Mouse (Mus musculus): ENCODE measurements at regions not wholly inside any gene's neighbourhood (a gene's known extent, or its start where the extent isn't known, plus 50 kb on each side); places are given as distances from the start of the nearest gene placed in this dataset.
A peak's percentile ranks its signal among the peaks of the same experiment; 100 is the strongest.

DNA sequence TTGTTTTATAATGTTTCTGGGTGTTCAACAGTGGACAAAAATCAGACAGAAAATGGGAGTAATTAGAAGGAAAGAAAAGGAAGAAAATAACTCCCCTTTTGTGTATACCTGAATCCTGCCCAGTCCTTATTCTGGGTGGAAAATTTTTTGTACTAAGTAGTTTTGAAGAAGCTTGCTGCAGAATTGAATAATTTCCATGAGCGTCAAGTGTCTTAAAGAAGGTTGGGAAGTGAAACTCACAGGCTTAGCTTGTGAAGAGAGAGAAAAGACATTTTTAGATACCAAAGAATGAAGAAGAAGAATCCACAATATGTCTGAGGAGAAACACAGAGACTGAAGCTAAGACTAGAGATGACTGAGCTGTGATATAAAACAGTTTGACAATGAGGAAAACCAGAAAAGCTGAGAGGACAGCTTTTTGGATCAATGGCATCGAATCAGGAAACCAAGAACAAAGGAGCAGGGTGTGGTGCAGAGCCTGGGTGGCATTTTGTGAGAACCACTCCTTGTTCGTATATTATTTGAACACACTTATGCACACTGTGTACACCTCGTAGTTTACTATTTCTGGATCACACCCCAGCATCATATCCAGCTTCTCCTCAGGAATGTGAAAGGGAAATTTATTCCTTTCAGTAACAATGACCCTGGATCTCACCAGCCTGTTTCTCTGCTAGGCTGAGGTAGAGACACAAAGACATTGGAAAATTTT is 221.9 kb downstream of the Gm9733 start:
- DNase-seq (ENCODE audit: low spot score in 2 of 2) = no peak

DNA sequence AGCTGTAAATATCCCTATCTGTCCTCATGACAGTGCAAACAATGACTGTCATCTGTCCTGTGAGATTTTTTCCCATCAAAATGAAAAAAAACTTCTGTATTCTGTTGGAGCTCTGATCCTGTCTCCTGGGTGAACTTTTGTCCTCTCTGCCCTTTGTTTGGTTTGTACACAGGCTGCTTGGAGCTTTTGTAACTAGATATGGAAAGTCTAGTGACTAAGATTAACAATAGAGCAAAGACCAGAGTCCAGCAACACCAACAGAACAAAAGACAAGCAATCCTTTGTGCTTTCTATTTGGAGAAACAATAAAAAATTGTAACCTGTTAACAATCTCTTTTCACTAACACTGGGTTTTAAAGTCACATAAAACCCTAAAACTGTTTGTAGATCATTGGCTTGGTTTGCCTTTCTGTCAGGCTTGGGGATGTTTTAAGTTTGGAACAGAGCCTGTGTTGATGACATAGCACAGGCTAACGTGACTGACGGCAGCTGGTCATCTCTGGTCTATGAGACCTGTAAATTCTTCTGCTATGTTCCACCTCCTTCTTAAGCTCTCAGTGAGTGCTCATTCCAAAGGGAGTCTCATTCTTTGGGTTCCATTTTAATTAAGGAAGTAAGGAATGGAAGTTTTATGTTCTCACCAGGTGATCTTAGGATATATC is 219.8 kb downstream of the Gm9733 start:
- DNase-seq (ENCODE audit: low spot score in 2 of 2) = no peak

DNA sequence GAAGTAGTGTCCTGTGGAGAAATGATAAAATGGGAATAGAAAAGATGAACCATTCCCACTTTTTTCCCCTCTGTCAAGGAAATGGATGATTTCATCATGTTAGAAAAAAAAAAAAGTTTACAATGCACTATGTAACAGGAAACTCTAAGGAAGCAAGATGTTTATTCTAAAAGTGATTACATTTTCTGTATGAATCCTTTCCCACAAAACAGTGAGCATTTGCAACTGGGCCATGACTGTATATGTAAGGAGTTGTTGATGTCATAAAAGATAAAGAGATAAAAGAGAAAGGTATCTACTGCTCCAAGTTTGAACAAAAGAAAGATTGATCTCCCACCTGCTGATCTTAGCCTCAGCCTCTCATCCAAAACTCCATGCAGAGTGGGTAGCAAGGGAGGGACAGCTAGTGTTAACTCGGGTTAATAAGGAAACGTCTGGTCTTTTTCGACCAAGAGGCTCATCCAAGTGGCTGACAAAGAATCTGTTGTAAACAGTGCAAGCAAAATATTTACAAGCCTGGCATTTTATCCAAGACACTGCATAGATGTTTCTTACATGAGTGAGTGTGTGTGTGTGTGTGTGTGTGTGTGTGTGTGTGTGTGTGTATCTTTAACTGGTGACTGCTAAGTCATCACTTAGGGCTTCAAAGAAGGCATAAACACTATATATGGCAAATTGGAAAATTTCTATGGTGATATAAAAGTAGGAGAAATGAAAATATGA is 213.3 kb downstream of the Gm9733 start:
- no peak for DNase-seq (ENCODE audit: low spot score in 2 of 2)

DNA sequence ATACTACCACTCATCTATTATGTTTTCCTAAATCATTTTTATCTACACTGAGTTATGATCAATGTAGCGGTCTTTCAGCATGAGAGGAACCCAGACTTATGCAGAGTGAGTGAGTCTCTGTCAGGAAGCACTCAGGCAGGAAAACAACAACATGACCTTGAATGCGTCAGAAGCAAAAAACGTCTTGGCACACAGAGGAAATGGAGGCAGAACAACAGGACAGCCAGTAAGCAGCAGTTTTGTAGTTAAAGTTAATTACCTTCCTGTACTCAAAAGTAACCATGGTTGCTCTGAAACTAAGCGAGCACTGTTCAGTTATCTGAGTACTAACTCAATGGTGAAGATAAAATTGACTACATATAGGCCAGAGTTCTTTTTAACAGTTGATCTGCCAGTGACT is 205.4 kb downstream of the Gm9733 start:
- DNase-seq (ENCODE audit: low spot score in 2 of 2) = no peak

DNA sequence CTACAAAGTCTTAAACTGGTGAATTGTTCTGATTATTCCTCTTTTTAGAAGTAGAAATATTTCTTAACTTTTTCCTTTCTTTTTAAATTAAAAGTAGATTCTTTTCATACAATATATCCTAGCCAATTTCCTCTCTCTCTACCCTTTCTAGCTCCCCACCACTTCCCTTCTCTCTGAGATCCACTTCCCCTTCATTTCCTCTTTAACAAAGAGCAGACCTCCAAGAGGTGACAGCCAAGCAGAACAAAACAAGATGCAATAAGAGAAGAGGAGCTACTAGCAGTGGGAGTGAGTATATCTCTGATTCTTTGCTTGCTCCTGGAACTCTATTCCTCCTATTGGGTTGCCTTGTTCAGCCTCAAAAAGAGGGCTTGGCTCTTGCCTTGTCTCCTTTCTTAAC is 203.7 kb downstream of the Gm9733 start:
- DNase-seq (ENCODE audit: low spot score in 2 of 2) = no peak

DNA sequence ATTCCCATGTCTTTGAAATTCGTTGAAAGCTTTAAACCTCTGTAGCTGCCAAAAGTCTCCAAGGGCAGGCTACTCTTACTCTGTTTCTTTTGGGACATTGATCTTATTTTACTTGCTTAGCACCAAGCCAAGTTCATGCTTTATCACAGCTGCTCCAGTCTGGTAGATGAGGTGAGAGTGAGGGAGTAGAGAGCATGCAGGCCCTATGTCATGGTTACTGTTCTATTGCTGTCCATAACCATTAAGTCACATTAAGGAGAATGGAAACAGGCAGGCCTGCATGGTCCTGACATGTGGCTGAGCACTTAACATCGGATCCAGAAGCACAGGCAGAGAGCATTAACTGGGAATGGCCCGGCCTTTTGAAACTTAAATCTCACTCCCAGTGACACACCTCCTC is 203.1 kb downstream of the Gm9733 start:
- no peak for DNase-seq (ENCODE audit: low spot score in 2 of 2)

DNA sequence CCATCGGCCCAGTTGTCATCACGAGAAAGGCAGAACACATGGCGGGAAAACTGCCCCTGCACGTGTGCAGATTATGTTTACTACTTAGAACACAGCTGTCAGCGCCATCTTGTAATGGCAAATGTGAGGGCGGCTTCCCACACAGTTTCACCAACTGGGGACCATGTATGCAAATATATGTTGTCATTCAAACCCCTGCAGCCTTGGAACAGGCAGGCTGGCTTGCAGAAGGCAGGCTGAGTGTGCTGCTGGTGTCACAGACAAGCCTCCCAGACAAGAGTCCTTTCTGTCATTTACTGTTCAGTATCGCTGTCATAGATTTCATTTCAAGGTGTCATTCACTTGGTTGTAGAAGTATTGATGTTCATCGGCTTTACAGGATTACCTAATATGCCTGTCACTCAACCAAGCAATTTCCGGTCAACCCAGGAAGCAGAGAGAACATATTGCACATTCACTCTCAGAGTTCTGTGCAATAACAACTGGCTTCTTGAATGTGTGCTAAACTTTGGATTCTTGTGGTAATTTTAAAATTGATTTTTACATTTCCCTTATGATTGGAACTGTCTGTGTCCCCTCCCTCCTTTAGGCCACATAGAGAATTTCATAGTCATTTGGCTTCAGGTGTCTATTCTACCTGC is 202.3 kb downstream of the Gm9733 start:
- DNase-seq (ENCODE audit: low spot score in 2 of 2) = no peak

DNA sequence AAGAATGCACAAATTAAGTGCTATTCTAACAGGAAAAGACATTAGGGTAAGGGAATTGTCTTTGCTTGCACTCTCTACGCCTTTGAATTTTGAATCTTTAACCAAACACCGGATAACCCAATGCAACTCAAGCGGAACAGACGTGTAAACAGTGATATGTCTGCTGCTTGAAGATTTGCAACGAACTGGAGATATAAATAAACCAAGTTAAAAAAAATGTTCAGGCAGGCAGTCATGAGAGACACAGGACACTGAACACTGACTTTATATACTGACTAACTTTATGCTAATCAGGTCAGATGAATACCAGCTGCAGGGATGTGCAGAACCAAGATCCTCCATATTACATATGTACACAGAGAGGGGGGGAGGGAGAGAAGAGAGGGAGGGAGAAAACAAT is 200.0 kb downstream of the Gm9733 start:
- no peak for DNase-seq (ENCODE audit: low spot score in 2 of 2)

DNA sequence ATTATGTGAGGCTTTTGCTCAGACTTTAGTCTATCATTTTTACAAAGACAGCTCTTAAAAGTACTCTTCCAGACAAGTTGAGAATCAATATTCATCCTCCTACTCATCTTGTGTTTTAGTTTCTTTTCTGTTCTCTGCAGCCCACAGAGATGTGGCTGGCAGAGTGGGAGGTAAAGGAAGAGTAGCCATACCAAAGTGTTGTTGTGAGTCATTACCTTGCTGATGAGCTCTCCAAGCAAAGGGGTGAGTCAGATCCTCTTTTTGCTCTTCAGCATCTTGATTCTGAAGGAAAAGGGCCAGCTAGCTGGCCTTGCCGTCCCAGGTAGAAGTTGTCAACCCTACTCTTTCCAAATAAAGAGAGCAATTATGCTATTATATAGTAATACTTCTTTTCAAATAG is 192.6 kb downstream of the Gm9733 start:
- DNase-seq (ENCODE audit: low spot score in 2 of 2) = peak; percentile 7 to 18

DNA sequence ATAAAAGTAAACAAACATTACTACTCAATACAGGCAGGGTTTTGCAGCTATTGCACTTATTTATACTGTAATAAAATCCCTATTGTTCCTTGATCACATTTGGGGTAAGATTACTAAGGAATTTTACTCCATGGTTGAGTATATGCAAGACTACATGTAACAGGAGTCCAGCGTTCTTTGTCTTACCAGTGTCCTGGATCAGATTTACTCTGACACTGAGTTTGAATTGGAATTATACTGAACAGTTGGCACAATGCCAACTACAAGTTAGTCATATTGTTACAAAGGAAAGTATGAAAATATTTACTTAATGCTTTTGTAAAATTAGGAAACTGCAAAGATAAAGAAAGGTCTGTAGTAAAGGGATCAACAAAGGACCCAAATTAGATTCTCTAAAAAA is 178.4 kb downstream of the Gm9733 start:
- no peak for DNase-seq (ENCODE audit: low spot score in 2 of 2)

DNA sequence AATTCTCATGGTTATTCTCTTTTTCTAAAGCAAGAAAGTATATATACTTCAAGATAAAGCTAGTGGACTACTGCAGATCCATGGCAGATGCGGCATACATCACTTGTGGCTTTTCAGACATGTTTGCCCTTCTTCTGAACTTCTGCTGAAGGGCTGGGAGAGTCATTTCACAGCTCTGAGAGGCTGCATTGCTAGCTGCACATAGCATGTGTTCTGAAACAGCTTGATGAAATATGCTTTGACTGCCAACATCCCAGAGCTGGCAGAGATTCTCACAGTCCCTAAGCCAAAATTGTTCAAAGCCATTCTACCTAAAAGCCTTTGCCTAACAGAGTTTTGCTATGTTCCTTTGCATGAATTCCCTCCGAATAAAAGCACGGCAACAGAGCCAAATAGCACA is 177.9 kb downstream of the Gm9733 start:
- DNase-seq (ENCODE audit: low spot score in 2 of 2) = peak; percentile 39 to 44

DNA sequence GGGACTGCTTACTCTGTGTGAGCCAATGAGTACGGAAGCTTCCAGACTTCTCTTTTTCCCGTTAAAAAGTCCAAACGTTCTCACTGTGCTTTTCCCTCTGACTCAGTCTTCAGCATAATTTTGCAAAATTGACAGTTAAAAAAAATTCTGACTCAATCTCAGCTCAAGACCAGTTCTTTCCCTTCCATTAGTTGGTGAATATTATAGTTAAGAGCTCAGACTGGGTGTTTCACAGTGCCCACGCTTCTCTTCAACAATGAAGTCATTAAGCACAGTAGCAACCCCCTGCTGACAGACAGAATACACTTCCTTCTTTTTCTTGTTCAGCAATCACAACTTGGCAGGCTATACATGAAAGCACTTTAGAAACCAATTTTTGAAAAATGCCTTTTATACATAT is 175.4 kb downstream of the Gm9733 start:
- no peak for DNase-seq (ENCODE audit: low spot score in 2 of 2)

DNA sequence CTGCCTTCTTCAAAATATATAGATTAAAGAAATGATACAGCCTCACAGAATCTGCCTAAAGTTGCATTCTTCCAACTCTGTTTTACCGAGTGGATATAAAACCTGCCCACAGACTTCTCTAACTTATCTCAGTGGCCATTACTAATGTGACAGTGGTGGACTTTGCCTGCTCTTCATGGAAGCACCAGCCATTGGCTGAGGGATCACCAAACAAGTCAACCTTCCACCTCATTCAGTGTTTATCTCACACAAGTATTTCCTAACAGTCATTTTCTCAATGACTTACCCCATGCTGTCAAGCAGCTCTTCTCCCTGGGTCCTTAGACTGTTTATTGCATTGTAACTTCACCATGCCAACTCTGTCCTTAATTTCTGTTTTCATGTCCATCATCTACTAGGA is 174.3 kb downstream of the Gm9733 start:
- no peak for DNase-seq (ENCODE audit: low spot score in 2 of 2)

DNA sequence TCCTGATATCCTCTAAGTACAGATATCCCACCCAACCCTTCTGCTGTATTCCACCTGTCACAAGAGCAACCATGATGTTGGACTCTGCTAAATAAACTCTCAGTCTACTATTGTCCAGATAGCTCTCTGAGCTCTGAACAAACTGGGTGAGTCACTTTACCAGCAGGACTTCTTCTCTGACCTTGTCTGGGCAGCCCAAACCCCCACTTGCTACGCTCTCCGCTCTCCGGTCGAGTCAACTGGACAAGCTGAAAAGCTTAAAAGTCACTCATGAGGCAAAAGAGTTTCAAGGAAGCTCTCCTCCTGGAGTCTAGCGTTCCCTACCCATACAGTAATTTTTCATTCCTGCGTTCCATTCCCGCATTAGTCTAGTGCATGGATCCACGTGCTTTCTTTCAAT is 173.2 kb downstream of the Gm9733 start:
- no peak for DNase-seq (ENCODE audit: low spot score in 2 of 2)

DNA sequence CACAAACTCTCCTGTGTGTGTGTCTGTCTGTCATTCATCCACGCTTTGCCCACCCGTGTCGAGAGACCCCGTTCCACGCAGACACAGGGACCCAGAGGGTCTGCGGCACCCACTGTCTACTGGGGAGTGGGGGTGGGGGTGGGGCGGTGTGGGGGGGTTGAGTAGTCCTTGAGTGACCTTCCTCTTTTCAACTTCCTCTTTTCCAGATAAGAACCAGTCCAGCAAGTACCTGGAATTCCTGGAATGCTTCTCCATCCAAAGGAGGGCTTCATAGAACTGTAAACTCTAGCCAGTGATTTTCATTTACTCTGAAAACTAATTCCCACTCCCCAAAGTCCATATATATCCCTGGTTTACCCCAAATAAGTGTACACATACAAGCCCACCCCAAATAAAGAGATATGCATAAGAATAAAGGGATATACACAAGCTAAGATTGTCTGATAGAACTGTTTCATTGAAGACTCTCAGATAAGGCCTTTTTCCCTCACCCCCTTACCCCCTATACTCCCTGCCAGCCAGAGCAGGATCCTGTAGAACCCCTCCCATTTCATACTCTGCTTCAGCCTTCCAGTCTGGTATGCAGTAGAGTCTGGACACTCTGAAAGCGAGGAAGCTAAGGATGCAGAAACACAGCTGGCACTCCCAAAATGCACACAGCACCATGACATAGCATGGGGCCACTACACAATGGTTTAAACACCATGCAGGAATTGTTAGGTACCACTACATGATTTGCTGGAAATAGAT is 172.0 kb downstream of the Gm9733 start:
- no peak for DNase-seq (ENCODE audit: low spot score in 2 of 2)

DNA sequence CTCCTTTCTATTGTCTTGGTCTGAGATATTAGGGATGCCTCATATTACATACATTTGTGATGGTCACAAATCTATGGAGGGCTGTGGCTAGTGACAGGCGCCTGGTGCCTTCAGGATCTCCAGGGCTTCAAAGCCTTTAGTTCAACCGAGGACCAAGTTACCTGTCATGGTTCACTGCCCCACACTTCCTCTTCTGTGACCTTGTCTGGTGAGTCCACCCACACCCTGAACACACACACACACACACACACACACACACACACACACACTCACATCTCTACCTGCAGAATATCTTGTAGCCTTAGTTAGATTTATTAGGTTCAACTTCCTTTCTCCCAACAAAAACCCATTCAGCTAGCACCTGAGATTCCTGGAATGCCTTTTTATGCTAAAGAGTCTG is 156.3 kb downstream of the Gm9733 start:
- no peak for DNase-seq (ENCODE audit: low spot score in 2 of 2)

DNA sequence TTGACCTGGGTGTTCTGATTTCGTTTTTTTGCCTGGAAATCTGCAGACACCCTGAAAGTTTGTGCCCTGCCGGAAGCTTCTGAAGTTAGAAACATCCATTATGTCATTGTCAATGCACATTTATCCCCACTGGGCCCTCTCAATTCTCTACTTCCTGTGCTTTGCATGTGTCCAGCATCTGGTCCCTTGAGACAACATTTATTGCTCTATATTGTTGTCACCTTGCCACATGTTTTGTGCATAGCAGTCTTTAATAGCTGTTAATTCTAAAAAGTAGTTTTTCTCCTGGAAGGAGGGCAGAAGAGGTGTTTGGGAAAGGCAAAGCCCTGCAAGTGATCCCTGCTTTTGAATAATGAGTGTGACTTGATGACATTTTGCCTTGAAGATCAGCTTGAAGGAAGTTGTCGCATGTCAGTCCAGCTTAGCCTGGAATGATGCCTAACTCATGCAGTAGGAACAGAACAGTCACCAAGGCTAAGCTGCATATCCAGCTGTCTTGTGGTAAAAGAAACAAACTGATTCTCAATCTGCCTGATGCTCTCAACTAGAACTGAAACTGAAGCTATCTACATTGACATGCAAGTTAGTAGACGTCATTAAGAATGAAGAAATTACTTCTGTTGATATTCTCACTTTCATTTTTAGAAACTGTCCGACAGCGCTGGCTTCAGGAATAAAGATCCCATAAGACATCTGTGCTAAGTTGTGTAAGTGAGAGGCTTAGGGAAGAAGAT is 152.9 kb downstream of the Gm9733 start:
- no peak for DNase-seq (ENCODE audit: low spot score in 2 of 2)

DNA sequence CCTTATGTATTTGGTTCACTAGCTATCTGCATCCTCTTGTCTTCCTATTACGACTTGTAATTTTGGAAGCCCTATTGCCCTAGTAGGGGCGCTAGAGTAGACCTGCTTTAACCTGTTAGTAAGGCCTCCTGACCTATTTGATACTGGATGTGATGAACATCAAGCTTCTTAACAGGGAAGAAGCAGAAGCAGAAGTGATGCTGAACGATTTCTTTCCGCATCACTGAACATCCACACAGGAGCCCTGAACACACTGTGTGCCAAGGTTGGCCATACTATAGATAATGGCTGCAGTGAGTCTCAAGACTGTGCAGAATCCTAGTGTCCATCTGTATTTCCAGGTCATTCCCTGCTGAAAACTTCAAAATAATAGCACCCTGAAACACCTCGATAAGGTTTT is 151.0 kb downstream of the Gm9733 start:
- DNase-seq (ENCODE audit: low spot score in 2 of 2) = no peak

DNA sequence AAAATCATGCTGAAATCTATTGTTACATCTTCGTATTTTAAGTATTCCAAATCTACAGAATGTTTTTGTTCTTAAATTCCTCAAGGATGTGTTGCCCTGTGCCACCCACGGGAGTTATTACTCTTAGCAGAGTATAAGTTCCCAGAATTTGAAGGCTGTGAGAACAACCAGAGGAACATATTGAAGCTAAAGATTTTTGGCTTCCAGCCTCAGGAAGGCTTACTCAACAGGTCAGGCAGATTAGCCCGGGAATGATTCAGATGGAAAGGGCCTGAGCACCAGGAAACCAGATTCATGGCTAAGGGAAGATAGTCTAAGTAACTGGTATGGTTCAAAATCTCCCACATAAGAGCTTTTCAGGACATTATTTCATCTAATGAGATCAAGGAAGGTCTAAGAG is 145.4 kb downstream of the Gm9733 start:
- no peak for DNase-seq (ENCODE audit: low spot score in 2 of 2)

DNA sequence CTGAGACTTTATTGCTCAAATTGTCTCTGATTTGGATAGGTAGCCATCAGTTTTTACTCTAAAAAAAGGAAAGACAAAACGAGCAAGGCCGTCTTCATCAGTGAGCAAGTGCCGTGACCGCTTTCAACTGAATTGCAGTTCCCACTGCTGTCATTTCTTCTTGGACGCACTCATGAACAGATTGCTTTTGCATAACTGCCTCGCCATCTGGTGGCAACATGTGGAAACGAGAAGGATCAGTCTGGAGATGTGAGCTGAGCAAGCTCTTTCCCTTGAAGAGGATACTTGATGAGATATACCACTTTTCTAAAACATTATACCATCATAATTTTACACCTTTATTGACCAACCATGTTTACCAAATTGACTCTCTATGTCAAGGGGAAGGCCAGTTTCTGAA is 137.7 kb downstream of the Gm9733 start:
- DNase-seq (ENCODE audit: low spot score in 2 of 2) = peak; percentile 80 to 81

DNA sequence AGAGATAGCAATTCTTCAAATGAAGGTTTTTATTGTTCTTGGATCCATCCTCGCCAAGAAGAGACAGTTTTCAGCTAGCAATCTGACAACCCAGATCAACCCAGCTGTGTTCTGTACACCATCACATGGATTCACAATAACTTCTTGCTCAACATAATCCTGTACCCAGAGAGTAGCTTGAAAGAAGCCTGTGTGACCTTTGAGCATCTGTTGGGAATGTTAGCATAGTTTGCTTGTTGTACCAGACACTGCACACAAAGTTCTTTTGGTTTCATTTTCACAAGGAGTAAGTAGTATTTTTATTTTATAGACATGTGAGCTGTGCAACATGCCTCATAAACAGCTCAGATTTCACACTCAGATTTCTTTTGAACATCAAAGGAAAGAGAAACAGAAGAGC is 136.0 kb downstream of the Gm9733 start:
- no peak for DNase-seq (ENCODE audit: low spot score in 2 of 2)
